Mouse (Mus musculus) embryonic facial prominence, embryonic 14.5 days (tissue): ENCODE measurements around the gene Kbtbd6. TPM values are rescaled to one million over a fixed set of nuclear protein-coding genes. Genes with fewer than 3 reads are reported as not detected.
"Not testable (repeated sequence)": the region's sequence is repeated elsewhere in the genome, so short reads cannot be mapped to it uniquely, and the experiment has no call there.

Experiments used
- ATAC-seq: fragments of 200-750 bp; cut with Nextera tagmentation; 2 replicates; pipeline ENCODE4 v1.8.0; 2017; ENCODE audit warnings: low read depth, moderate number of reproducible peaks, moderate TSS enrichment
- DNase-seq: peaks from one replicate; pipeline ENCODE4 v3.0.0-alpha.2; 2015; ENCODE audit warnings: low spot score
- H3K27ac ChIP-seq: fragments of 300-500 bp; sonication (generic); replicated peaks from 2 replicates; pipeline ENCODE4 v1.5.1; 2014; ENCODE audit warnings: low read depth, mild to moderate bottlenecking, low read length, moderate library complexity
- H3K27me3 ChIP-seq: fragments of 300-500 bp; sonication (generic); replicated peaks from 2 replicates; pipeline ENCODE4 v1.6.1; 2014; ENCODE audit warnings: low read length; ENCODE audit not compliant: control insufficient read depth, insufficient read depth
- H3K36me3 ChIP-seq: fragments of 300-500 bp; sonication (generic); 2 replicates; pipeline ENCODE4 v1.6.1; 2014; ENCODE audit warnings: low read length, mixed read lengths; ENCODE audit not compliant: control insufficient read depth, insufficient read depth
- H3K4me1 ChIP-seq: fragments of 300-500 bp; sonication (generic); 2 replicates; pipeline ENCODE4 v1.6.1; 2014; ENCODE audit warnings: antibody characterized with exemption, low read length; ENCODE audit not compliant: control insufficient read depth, insufficient read depth
- H3K4me2 ChIP-seq: fragments of 300-500 bp; sonication (generic); 2 replicates; pipeline ENCODE4 v1.6.1; 2014; ENCODE audit warnings: low read depth, mild to moderate bottlenecking, low read length, moderate library complexity, mixed read lengths
- H3K4me3 ChIP-seq: fragments of 300-500 bp; sonication (generic); 2 replicates; pipeline ENCODE4 v1.5.1; 2014; ENCODE audit warnings: low read depth, mild to moderate bottlenecking, low read length
- H3K9ac ChIP-seq: fragments of 300-500 bp; sonication (generic); 2 replicates; pipeline ENCODE4 v1.6.1; 2014; ENCODE audit warnings: low read depth, mild to moderate bottlenecking, low read length, moderate library complexity, mixed read lengths
- H3K9me3 ChIP-seq: fragments of 300-500 bp; sonication (generic); 2 replicates; pipeline ENCODE4 v1.6.1; 2016; ENCODE audit warnings: low read length; ENCODE audit not compliant: control insufficient read depth
- WGBS: fragments of 180-500 bp; shearing (Covaris S2); extraction: QIAGEN DNeasy Blood & Tissue Kit; methylation state at CpG from one replicate; pipeline ENCODE4 v1.1.7; 2014; 5-methylcytosine and 5-hydroxymethylcytosine counted together
- polyA plus RNA-seq: library from polyadenylated mRNA; unstranded; fragments of >200 nt; fragmentation: Nextera tagmentation; extraction: Ambion mirVana; gene quantifications from 2 replicates; pipeline ENCODE4 v1.2.1, GENCODE M21; 2014

Kbtbd6 gene
- polyA plus RNA-seq = 2.4 TPM in 2 replicates

- Histone ChIP-seq H3K9me3 (peaks cover 18% of the 10 kb centered on the region; the same call in 1 of the 2 replicates), H3K4me2 (peak within 1 kb of the TSS; percentile 69), H3K9ac (peak within 1 kb of the TSS; percentile 61), H3K4me3 (peak within 1 kb of the TSS; percentile 54), H3K27ac (peak within 1 kb of the TSS; percentile 61; the same call in 1 of the 2 replicates)
- DNase-seq = peak; percentile 98
- ATAC-seq = peak; percentile 95
- H3K4me1 ChIP-seq, H3K27me3 ChIP-seq, H3K36me3 ChIP-seq: not testable (repeated sequence)
- WGBS = 20% methylated on average over 35 of the region's 89 CpGs
Observed at GRCm38 (mm10) chr14:79451681-79452590, at the start of gene Kbtbd6. TSS of gene Kbtbd6 (plus strand) at chr14:79451835.

GRCm38 (mm10) chr14:79407641-79408040 lies 44.0 kb upstream of the Kbtbd6 start:
- Histone ChIP-seq H3K4me1 (no peaks in the 10 kb centered on the region), H3K4me2 (no peak overlapping the region), H3K27me3 (no peaks in the 10 kb centered on the region), H3K4me3 (no peak overlapping the region), H3K9me3 (no peaks in the 10 kb centered on the region), H3K9ac (no peak overlapping the region), H3K27ac (no peak overlapping the region), H3K36me3 (peaks cover 22% of the 10 kb centered on the region; the same call in 1 of the 2 replicates)
- WGBS = 75% methylated on average over 2 of the region's 2 CpGs
- DNase-seq (no peak), ATAC-seq (no peak)

DNA sequence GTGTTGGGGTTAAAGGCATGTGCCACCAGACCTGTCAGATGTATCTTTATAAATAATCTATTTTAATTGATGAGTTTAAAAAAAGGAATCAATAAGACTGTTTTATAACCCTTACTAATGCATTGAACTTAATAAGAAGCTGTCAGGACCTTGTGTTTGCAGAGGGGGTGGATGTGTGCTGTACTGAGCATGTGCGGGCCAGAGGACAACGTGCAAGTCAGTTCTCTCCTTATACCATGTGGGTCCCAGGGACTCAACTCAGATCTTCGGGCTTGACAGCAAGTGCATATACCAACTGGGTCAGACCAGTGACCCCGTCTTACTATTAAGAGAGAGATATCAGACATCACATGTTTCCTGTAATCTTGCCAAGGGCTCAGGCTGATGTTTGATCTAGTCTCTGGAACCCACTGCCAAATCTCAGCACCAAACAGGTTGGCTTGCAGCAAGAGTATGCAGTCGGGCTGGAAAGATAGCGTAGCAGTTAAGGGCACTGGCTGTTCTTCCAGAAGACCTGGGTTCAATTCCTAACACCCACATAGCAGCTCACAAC lies 42.3 kb upstream of the Kbtbd6 start:
- Histone ChIP-seq H3K27me3 (no peaks in the 10 kb centered on the region), H3K4me2 (no peak overlapping the region), H3K4me1 (no peaks in the 10 kb centered on the region), H3K4me3 (no peak overlapping the region), H3K9ac (no peak overlapping the region), H3K36me3 (peaks cover 30% of the 10 kb centered on the region; the same call in 1 of the 2 replicates), H3K9me3 (no peaks in the 10 kb centered on the region), H3K27ac (no peak overlapping the region)
- WGBS = 93% methylated on average over 6 of the region's 6 CpGs
- DNase-seq (no peak), ATAC-seq (no peak)

GRCm38 (mm10) chr14:79410662-79411061 lies 41.0 kb upstream of the Kbtbd6 start:
- Histone ChIP-seq H3K4me3 (no peak overlapping the region), H3K9me3 (no peaks in the 10 kb centered on the region), H3K4me1 (no peaks in the 10 kb centered on the region), H3K9ac (no peak overlapping the region), H3K27me3 (no peaks in the 10 kb centered on the region), H3K4me2 (no peak overlapping the region), H3K27ac (no peak overlapping the region), H3K36me3 (peaks cover 30% of the 10 kb centered on the region; the same call in 1 of the 2 replicates)
- WGBS = 76% methylated on average over 2 of the region's 2 CpGs
- ATAC-seq (no peak), DNase-seq (no peak)

DNA sequence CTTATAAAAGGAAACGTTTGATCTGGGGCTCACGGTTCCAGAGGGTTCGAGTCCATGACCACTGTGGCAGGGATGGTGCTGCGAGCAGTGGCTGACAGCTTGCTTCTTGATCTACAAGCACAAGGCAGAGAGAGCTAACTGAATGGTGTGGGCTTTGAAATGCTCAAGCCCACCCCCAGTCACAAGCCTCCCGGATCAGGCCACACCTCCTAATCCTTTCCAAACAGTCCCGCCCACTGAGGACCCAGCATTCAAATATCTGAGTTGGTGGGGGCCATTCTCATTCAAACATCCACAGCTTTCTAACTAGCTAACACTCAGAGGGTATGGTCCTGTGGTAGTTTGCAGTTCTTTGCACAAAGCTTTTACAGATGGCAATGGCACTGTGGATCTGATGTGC lies 38.5 kb upstream of the Kbtbd6 start:
- Histone ChIP-seq H3K4me2 (no peak overlapping the region), H3K9me3 (no peaks in the 10 kb centered on the region)
- whole genome bisulfite sequencing = 84% methylated on average over 6 of the region's 6 CpGs

GRCm38 (mm10) chr14:79420083-79420685 lies 31.5 kb upstream of the Kbtbd6 start:
- H3K9me3 ChIP-seq = no peaks in the 10 kb centered on the region
- no peaks in the 10 kb centered on the region for H3K4me1 ChIP-seq
- no peak overlapping the region for H3K4me3 ChIP-seq
- H3K4me2 ChIP-seq = no peak overlapping the region
- DNase-seq = peak; percentile 5
- no peak for ATAC-seq
- H3K27ac ChIP-seq = no peak overlapping the region
- WGBS = 63% methylated on average over 16 of the region's 20 CpGs
- H3K9ac ChIP-seq = no peak overlapping the region
- H3K27me3 ChIP-seq = no peaks in the 10 kb centered on the region
- peaks cover 15% of the 10 kb centered on the region for H3K36me3 ChIP-seq

More for the DNA sequence above, 38.5 kb upstream of the Kbtbd6 start:
- Histone ChIP-seq H3K27ac (no peak overlapping the region), H3K36me3 (peaks cover 28% of the 10 kb centered on the region; the same call in 1 of the 2 replicates), H3K9ac (no peak overlapping the region), H3K27me3 (no peaks in the 10 kb centered on the region), H3K4me3 (no peak overlapping the region), H3K4me1 (no peaks in the 10 kb centered on the region)
- ATAC-seq (no peak), DNase-seq (no peak)

- peak within 1 kb of the TSS; percentile 47 for H3K4me3 ChIP-seq
- H3K9me3 ChIP-seq = peaks cover 14% of the 10 kb centered on the region
- under 1% methylated on average over 30 of the region's 44 CpGs for WGBS
- no peaks in the 10 kb centered on the region for H3K27me3 ChIP-seq
- peak; percentile 98 for DNase-seq
- peak within 1 kb of the TSS; percentile 63 for H3K9ac ChIP-seq
- peak; percentile 99 for ATAC-seq
- no peaks in the 10 kb centered on the region for H3K4me1 ChIP-seq
- H3K36me3 ChIP-seq = peaks cover 13% of the 10 kb centered on the region
- H3K27ac ChIP-seq = peak within 1 kb of the TSS; percentile 85
- peak within 1 kb of the TSS; percentile 51 for H3K4me2 ChIP-seq
Observed at GRCm38 (mm10) chr14:79425979-79426729, 25.5 kb upstream of the Kbtbd6 start, which contains the start of gene Kbtbd7. TSS of gene Kbtbd7 (plus strand) at chr14:79426511.
